Mouse (Mus musculus) kidney, adult 2 months (tissue): ENCODE data around the gene Btbd35f27. TPM values are rescaled to one million over a fixed set of nuclear protein-coding genes. Genes with fewer than 3 reads are reported as not detected.
"Not testable (repeated sequence)": the region's sequence is repeated elsewhere in the genome, so short reads cannot be mapped to it uniquely, and the experiment has no call there.

Source experiments
- DNase-seq: peaks from one replicate; pipeline ENCODE4 v3.0.0; 2021
- H3K27ac ChIP-seq: fragments of 200-500 bp; 2 replicates; pipeline ENCODE4 v1.5.1; 2012; ENCODE audit warnings: low read depth, low read length, control low read depth, inconsistent platforms; ENCODE audit not compliant: insufficient read depth
- H3K27me3 ChIP-seq: fragments of 200-500 bp; replicated peaks from 2 replicates; pipeline ENCODE4 v1.6.1; 2012; ENCODE audit warnings: mild to moderate bottlenecking, moderate library complexity, low read length, inconsistent platforms; ENCODE audit not compliant: control insufficient read depth, insufficient read depth
- H3K36me3 ChIP-seq: fragments of 200-500 bp; 2 replicates; pipeline ENCODE4 v1.6.1; 2012; ENCODE audit warnings: mild to moderate bottlenecking, moderate library complexity, low read length, inconsistent platforms; ENCODE audit not compliant: control insufficient read depth, insufficient read depth
- H3K4me1 ChIP-seq: fragments of 200-500 bp; 2 replicates; pipeline ENCODE4 v1.6.1; 2011; ENCODE audit warnings: low read length; ENCODE audit not compliant: control insufficient read depth, insufficient read depth
- H3K4me3 ChIP-seq: fragments of 200-500 bp; 2 replicates; pipeline ENCODE4 v1.5.1; 2011; ENCODE audit warnings: mild to moderate bottlenecking, low read depth, low read length, control low read depth; ENCODE audit not compliant: insufficient read depth
- WGBS: fragments of 180-500 bp; shearing (Covaris S2); methylation state at CpG from one replicate; pipeline ENCODE4 v1.1.7; 2018; 5-methylcytosine and 5-hydroxymethylcytosine counted together
- polyA plus RNA-seq: library from polyadenylated mRNA; depleted of rRNA; stranded (reverse); fragments of >200 nt; gene quantifications from 2 replicates; pipeline ENCODE4 v1.2.3, GENCODE M21; 2012; rRNA removed

The Btbd35f27 gene
- polyA plus RNA-seq: not detected in 2 replicates

GRCm38 (mm10) chrX:4951835-4952234 lies at the start of gene Btbd35f27:
Gene Btbd35f27 (plus strand): TSS chrX:4952135.
- H3K4me1 ChIP-seq, H3K36me3 ChIP-seq, DNase-seq, H3K4me3 ChIP-seq, H3K27me3 ChIP-seq, H3K27ac ChIP-seq: not testable (repeated sequence)
- 60% methylated on average over 2 of the region's 3 CpGs for WGBS

Other genes with a start within 250 kb of the Btbd35f27 start
- not detected in 2 replicates for gene Btbd35f4, start 151.6 kb upstream of the Btbd35f27 start, polyA plus RNA-seq